Mouse (Mus musculus) bone marrow, adult 2 months (tissue): ENCODE data around the gene Ccno. TPM values are rescaled to one million over a fixed set of nuclear protein-coding genes. Genes with fewer than 3 reads are reported as not detected.
A peak's percentile ranks its signal among the peaks of the same experiment; 100 is the strongest.

Experiments used
- H3K27ac ChIP-seq: fragments of 200-500 bp; 2 replicates; pipeline ENCODE4 v1.5.1; 2012; ENCODE audit warnings: low read depth, mild to moderate bottlenecking, control low read depth, inconsistent platforms, low read length; ENCODE audit not compliant: control insufficient read depth, poor library complexity, insufficient read depth
- H3K4me1 ChIP-seq: fragments of 200-500 bp; 2 replicates; pipeline ENCODE4 v1.6.1; 2011; ENCODE audit warnings: low read length; ENCODE audit not compliant: control insufficient read depth, insufficient read depth
- H3K4me3 ChIP-seq: fragments of 200-500 bp; replicated peaks from 2 replicates; pipeline ENCODE3; 2011; ENCODE audit warnings: mild to moderate bottlenecking, low read depth, low read length, control low read depth; ENCODE audit not compliant: control insufficient read depth
- CTCF ChIP-seq: fragments of 200-500 bp; IDR thresholded peaks from 2 replicates; pipeline ENCODE4 v1.5.1; 2011; ENCODE audit warnings: low read length, control low read depth; ENCODE audit not compliant: control insufficient read depth, insufficient read depth
- POLR2A ChIP-seq: fragments of 200-500 bp; IDR thresholded peaks from 2 replicates; pipeline ENCODE4 v1.6.1; 2011; ENCODE audit warnings: low read depth, mild to moderate bottlenecking, control low read depth, low read length, borderline replicate concordance; ENCODE audit not compliant: control insufficient read depth
- WGBS: fragments of 180-500 bp; shearing (Covaris S2); methylation state at CpG from one replicate; pipeline ENCODE4 v1.1.7; 2018; 5-methylcytosine and 5-hydroxymethylcytosine counted together
- polyA plus RNA-seq: library from polyadenylated mRNA; stranded (reverse); fragments of >200 nt; gene quantifications from 2 replicates; pipeline ENCODE4 v1.2.4, GENCODE M21; 2011; ENCODE audit warnings: low replicate concordance; ENCODE audit not compliant: missing spikeins, insufficient read depth, insufficient read length

The Ccno gene
- polyA plus RNA-seq, 1 experiment, result 4.0 TPM

- no peak overlapping the region for H3K4me3 ChIP-seq
- TF ChIP-seq CTCF (no peak), POLR2A (no peak)
- 89% methylated on average over 5 of the region's 5 CpGs for WGBS
Observed at GRCm38 (mm10) chr13:112967267-112967666, 20.3 kb upstream of the Ccno start.

DNA sequence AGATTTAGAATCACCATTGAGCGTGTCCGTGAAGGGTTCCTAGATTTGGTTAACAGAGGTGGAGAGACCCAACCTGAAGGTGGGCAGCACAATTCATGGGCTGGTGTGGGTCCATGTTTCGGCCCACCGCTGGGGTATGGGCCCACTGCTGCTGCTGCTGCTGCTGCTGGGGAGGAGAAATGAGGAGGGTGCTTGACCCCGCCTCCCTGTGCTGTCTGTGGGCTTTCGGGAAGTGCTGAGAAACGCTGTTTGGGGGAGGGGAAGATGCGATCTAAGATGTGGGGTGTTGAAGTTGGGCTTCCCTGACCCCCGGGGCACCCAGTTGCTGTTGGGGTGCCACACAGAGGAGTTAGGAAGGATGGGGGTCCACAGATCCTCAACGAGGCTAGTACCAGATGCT lies 10.9 kb upstream of the Ccno start:
- no peaks in the 10 kb centered on the region for H3K4me1 ChIP-seq
- no peak overlapping the region for H3K4me3 ChIP-seq
- TF ChIP-seq POLR2A, result no peak
- no peak for TF ChIP-seq CTCF
- H3K27ac ChIP-seq, result no peak overlapping the region
- WGBS, result 30% methylated on average over 10 of the region's 10 CpGs

More at GRCm38 (mm10) chr13:112967267-112967666, 20.3 kb upstream of the Ccno start:
- Histone ChIP-seq H3K4me1 (no peaks in the 10 kb centered on the region; the same call in 1 of the 2 replicates), H3K27ac (no peak overlapping the region)

GRCm38 (mm10) chr13:112985605-112986450 lies 1.8 kb upstream of the Ccno start:
- WGBS, result 26% methylated on average over 18 of the region's 18 CpGs
- Histone ChIP-seq H3K27ac (no peak overlapping the region), H3K4me3 (no peak overlapping the region), H3K4me1 (peaks cover 5% of the 10 kb centered on the region; the same call in 1 of the 2 replicates)
- TF ChIP-seq POLR2A (no peak), CTCF (no peak)

DNA sequence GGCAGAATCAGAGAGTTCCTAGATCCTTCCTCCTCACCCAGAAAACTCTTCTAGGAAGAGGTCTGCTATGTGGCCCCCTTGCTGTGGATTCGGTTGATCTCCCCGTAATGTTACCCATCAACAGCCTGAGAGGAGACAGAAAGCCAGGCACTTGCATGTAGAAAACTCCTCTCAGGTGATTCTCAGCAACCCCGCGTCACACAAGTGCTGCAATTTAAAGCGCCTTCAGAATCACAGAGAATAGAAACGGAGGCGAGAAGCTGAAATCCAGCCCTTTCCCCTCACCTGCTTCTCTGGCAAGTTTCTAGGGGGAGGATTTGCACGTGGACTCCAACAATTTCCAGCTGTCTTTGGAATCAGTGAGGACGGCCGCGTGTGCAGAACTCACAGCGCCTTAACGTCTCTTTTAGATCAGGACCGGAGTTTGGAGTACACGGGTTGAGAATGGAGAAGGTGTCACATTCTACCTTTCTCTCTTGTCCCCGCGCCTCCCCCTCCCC lies 1.1 kb upstream of the Ccno start:
- TF ChIP-seq POLR2A (no peak), CTCF (no peak)
- WGBS, result 4% methylated on average over 17 of the region's 17 CpGs
- peaks cover 5% of the 10 kb centered on the region; the same call in 1 of the 2 replicates for H3K4me1 ChIP-seq
- H3K27ac ChIP-seq, result no peak overlapping the region
- H3K4me3 ChIP-seq, result no peak overlapping the region

DNA sequence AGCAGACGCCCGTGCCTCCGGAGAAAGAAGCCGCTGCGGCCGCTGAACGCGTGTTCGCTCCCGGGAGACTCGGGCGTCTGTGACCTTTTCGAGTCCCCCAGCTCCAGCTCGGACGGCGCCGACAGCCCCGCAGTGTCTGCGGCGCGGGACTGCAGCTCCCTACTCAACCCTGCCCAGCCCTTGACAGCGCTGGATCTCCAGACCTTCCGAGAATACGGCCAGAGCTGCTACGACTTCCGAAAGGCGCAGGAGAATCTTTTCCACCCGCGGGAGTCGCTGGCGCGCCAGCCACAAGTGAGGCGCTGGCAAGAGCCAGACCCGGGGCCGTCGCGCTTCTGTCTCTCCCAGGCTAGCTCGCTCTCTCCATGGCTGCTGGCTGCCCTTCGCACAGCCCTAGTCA lies 389 bp downstream of the Ccno start:
- peak overlapping the region; percentile 84 for H3K4me3 ChIP-seq
- H3K4me1 ChIP-seq, result peaks cover 5% of the 10 kb centered on the region; the same call in 1 of the 2 replicates
- TF ChIP-seq POLR2A (no peak), CTCF (no peak)
- peak overlapping the region; percentile 80 for H3K27ac ChIP-seq
- under 1% methylated on average over 39 of the region's 39 CpGs for WGBS

GRCm38 (mm10) chr13:112988866-112989265 lies 1.3 kb downstream of the Ccno start:
- TF ChIP-seq POLR2A (no peak), CTCF (no peak)
- peaks cover 5% of the 10 kb centered on the region; the same call in 1 of the 2 replicates for H3K4me1 ChIP-seq

GRCm38 (mm10) chr13:112989541-112989940 lies 1.9 kb downstream of the Ccno start:
- 3% methylated on average over 23 of the region's 23 CpGs for WGBS
- Histone ChIP-seq H3K27ac (peak overlapping the region; percentile 55), H3K4me3 (peak overlapping the region; percentile 75), H3K4me1 (peaks cover 5% of the 10 kb centered on the region; the same call in 1 of the 2 replicates)
- TF ChIP-seq CTCF (no peak), POLR2A (no peak)

More at GRCm38 (mm10) chr13:112988866-112989265, 1.3 kb downstream of the Ccno start:
- Histone ChIP-seq H3K27ac (no peak overlapping the region; the same call in 1 of the 2 replicates), H3K4me3 (peak overlapping the region; percentile 75)
- WGBS, result 3% methylated on average over 19 of the region's 19 CpGs

DNA sequence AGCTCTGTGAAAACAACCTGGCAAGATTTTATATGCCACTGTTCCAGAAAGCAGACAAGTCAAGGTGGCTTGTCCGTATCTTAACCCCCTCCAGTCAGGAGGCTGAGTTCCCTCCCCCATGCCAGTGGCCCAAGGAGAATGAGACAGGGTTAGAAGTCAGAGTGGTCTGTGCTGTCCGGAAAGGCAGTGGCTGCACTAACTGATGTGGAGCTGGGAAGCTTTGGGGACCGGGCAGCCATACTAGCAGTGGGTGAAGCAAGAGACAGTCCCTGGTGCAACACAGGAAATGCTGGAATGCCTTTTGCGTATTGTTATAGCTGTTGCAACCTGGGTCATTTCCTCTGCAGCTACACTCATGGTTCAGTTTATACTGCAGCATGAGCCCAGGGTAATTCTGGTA lies 2.7 kb downstream of the Ccno start:
- Histone ChIP-seq H3K4me1 (peaks cover 5% of the 10 kb centered on the region; the same call in 1 of the 2 replicates), H3K27ac (peak overlapping the region; percentile 55), H3K4me3 (peak overlapping the region; percentile 56)
- TF ChIP-seq POLR2A (no peak), CTCF (no peak)
- under 1% methylated on average over 4 of the region's 4 CpGs for WGBS
